Mouse (Mus musculus): ENCODE results near the gene Tent4a. TPM values are rescaled to one million over a fixed set of nuclear protein-coding genes. Genes with fewer than 3 reads are reported as not detected.

Tent4a gene
- polyA plus RNA-seq, 1 experiment from 2014 or later, result 6.4 TPM

DNA sequence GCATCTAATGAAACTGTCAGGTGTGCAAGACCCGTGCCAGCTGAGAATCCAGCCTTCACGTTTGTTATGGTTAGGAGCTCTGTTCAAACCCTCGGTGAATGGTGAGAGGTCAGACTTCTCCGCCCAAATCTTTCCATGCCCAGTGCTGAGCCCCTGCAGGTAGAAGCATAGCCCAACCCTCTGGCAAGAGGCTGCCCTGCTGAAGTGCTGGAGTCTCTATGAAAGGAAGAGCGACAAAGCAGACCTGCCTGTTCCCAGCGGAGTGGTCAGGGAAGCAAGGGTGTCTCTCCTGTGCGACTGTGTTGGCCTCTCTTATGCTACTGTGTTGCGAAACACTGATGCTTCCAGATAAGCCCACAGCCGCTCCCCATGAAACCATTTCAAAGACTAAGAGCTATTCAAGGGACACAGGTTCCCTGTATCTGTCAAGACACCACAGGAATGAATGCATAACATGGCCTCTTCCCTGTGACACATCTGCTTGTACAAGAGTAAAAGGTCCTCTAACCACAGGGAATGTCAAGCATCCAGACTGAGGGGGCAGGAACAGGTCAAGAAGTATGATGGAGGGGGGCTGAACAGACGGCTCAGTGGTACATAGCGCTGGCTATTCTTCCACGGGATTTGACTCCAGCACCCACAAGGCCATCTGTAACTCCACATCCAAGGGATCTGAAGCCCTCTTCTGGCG is 45.7 kb downstream of the Tent4a start:
- 35% methylated on average over 13 of the region's 13 CpGs for WGBS
- H3K4me1 ChIP-seq (ENCODE audit: control insufficient read depth, insufficient read depth, low read depth, low read length), result peaks cover 3% of the 10 kb centered on the region; the same call in 1 of the 2 replicates
- no peak overlapping the region for H3K4me3 ChIP-seq (ENCODE audit: low read length)
- no peaks in the 10 kb centered on the region for H3K36me3 ChIP-seq (ENCODE audit: control insufficient read depth, insufficient read depth, low read length)
- no peak overlapping the region for H3K27ac ChIP-seq (ENCODE audit: low read depth, low read length)
- H3K9me3 ChIP-seq (ENCODE audit: control insufficient read depth, low read length), result no peaks in the 10 kb centered on the region
- ATAC-seq, result no peak
- peak overlapping the region; percentile 49 for H3K4me2 ChIP-seq (ENCODE audit: low read length)
- no peak overlapping the region for H3K9ac ChIP-seq (ENCODE audit: low read depth, low read length)
- H3K27me3 ChIP-seq (replicated peaks; ENCODE audit: control insufficient read depth, insufficient read depth, low read length), result peaks cover 4% of the 10 kb centered on the region

DNA sequence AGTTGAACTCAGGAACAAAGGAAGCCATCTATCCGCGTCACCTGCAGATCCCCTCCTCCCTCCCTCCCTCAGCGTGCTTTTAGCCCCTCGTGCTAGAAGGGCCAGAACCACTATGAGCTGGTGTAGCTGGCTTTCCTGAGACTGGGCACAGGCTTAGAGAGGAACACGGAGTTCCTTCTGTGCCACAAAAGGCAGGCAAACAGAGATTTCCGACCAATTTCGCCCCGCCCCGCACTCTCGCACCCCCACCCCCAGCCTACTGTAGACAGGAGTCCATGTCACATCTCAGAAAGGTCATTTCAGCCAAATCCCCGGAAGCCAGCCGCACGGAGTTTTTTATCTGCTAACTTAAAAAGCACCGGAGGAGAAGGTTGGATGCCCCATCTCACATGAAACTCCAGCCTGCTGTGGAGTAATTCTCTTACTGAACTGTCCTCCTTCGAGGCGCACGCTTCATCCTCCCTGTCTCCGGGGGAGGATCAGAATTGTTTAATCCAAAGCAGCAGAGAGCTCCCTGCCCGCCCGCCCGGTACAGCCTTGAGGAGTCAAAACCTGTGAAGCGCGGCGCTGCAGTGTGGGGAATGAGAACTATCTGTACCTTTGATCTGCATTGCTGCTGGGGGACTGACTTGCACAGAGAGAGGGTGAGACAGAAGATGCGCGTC is 46.7 kb downstream of the Tent4a start:
- no peaks in the 10 kb centered on the region for H3K9me3 ChIP-seq (ENCODE audit: control insufficient read depth, low read length)
- H3K27ac ChIP-seq (ENCODE audit: low read depth, low read length), result no peak overlapping the region
- H3K36me3 ChIP-seq (ENCODE audit: control insufficient read depth, insufficient read depth, low read length), result no peaks in the 10 kb centered on the region
- peak overlapping the region; percentile 19; the same call in 1 of the 2 replicates for H3K4me3 ChIP-seq (ENCODE audit: low read length)
- peak; percentile 29 for ATAC-seq
- WGBS, result 2% methylated on average over 26 of the region's 26 CpGs
- H3K4me2 ChIP-seq (ENCODE audit: low read length), result peak overlapping the region; percentile 49
- H3K9ac ChIP-seq (ENCODE audit: low read depth, low read length), result peak overlapping the region; percentile 2; the same call in 1 of the 2 replicates
- H3K27me3 ChIP-seq (replicated peaks; ENCODE audit: control insufficient read depth, insufficient read depth, low read length), result peaks cover 7% of the 10 kb centered on the region
- peaks cover 3% of the 10 kb centered on the region; the same call in 1 of the 2 replicates for H3K4me1 ChIP-seq (ENCODE audit: control insufficient read depth, insufficient read depth, low read depth, low read length)

DNA sequence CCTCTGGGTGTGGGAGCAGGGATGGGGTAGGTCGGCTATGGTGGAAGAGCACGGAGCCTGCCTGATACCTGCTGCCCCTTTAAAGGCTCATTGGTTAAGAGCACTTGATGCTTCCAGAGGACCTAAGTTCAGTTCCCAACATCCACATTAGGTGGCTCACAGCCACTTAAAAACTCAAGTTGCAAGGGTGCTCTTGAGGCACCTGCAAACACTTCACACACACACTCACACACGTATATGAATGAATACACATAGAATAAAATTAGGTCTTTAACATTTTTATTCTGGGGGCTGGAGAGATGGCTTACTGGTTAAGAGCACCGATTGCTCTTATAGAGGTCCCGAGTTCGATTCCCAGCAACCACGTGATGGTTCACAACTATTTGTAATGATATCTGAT is 47.3 kb downstream of the Tent4a start:
- Histone ChIP-seq H3K4me1 (ENCODE audit: control insufficient read depth, insufficient read depth, low read depth, low read length) (peaks cover 4% of the 10 kb centered on the region), H3K36me3 (ENCODE audit: control insufficient read depth, insufficient read depth, low read length) (no peaks in the 10 kb centered on the region), H3K4me2 (ENCODE audit: low read length) (no peak overlapping the region), H3K27ac (ENCODE audit: low read depth, low read length) (no peak overlapping the region), H3K27me3 (replicated peaks; ENCODE audit: control insufficient read depth, insufficient read depth, low read length) (peaks cover 7% of the 10 kb centered on the region), H3K9ac (ENCODE audit: low read depth, low read length) (no peak overlapping the region), H3K9me3 (ENCODE audit: control insufficient read depth, low read length) (no peaks in the 10 kb centered on the region), H3K4me3 (ENCODE audit: low read length) (no peak overlapping the region)
- ATAC-seq, result no peak
- 88% methylated on average over 7 of the region's 7 CpGs for WGBS

DNA sequence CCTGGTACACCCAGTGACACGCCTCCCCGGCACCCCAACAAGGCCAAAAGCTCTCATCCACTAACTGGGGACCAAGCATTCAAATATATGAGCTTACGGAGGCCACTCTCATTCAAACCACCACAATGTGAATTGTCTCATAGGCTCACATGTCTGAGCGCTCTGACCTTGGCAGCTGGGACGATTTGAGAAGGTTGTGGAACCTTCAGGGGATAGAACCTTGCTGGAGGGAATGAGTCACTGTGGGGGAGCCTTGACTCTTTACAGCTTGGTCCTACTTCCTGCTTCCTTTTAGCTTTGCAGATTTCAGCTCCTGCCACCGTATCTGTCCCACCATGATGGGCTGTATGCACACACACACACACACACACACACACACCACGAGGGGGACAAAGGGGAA is 48.6 kb downstream of the Tent4a start:
- no peak for ATAC-seq
- H3K4me2 ChIP-seq (ENCODE audit: low read length), result no peak overlapping the region
- no peak overlapping the region for H3K9ac ChIP-seq (ENCODE audit: low read depth, low read length)
- peaks cover 7% of the 10 kb centered on the region for H3K27me3 ChIP-seq (replicated peaks; ENCODE audit: control insufficient read depth, insufficient read depth, low read length)
- no peak overlapping the region for H3K27ac ChIP-seq (ENCODE audit: low read depth, low read length)
- peaks cover 17% of the 10 kb centered on the region for H3K4me1 ChIP-seq (ENCODE audit: control insufficient read depth, insufficient read depth, low read depth, low read length)
- no peaks in the 10 kb centered on the region for H3K36me3 ChIP-seq (ENCODE audit: control insufficient read depth, insufficient read depth, low read length)
- no peak overlapping the region for H3K4me3 ChIP-seq (ENCODE audit: low read length)
- no peaks in the 10 kb centered on the region for H3K9me3 ChIP-seq (ENCODE audit: control insufficient read depth, low read length)
- 71% methylated on average over 7 of the region's 7 CpGs for WGBS

DNA sequence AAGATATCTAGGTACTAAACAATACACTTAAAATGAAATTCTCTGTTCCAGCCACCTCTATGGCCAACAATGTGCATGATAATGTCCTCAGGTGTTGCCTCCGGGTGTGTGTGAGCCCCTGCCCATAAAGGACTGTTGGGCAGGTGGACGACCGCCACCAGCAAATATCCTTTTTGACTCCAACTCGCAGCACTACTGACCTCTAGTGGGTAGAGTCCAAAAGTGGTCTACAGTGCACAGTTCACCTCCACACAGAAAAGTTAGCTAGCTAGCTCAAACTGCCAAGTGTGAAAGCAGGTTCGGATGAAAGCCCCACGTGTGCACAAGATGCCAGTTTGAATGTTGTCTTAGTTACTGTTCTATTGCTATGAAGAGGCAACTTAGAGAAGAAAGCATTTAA is 49.1 kb downstream of the Tent4a start:
- ATAC-seq, result peak; percentile 32; the same call in 1 of the 2 replicates
- Histone ChIP-seq H3K4me3 (ENCODE audit: low read length) (no peak overlapping the region), H3K4me2 (ENCODE audit: low read length) (no peak overlapping the region), H3K9ac (ENCODE audit: low read depth, low read length) (no peak overlapping the region), H3K4me1 (ENCODE audit: control insufficient read depth, insufficient read depth, low read depth, low read length) (peaks cover 18% of the 10 kb centered on the region), H3K36me3 (ENCODE audit: control insufficient read depth, insufficient read depth, low read length) (no peaks in the 10 kb centered on the region), H3K9me3 (ENCODE audit: control insufficient read depth, low read length) (no peaks in the 10 kb centered on the region), H3K27me3 (replicated peaks; ENCODE audit: control insufficient read depth, insufficient read depth, low read length) (peaks cover 7% of the 10 kb centered on the region), H3K27ac (ENCODE audit: low read depth, low read length) (no peak overlapping the region)
- WGBS, result 12% methylated on average over 6 of the region's 6 CpGs

DNA sequence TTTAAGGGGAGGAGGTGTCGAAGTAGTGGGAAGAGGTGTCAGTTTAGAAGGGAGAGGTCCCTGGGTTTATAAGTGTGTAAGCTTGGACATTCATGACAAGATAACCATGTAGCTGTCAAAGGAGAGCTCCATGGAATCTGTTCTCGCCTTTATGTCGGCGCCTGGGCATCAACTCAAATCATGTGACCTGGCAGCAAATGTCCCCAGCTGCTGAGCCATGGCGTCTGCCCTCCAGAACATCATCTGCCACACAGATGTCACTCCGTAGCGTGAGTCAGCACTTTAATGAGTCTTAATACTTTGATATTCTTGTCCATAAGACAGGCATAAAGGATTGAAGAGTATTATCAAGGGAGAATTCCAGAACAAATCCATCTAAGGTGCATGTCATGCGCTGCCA is 51.7 kb downstream of the Tent4a start:
- peak overlapping the region; percentile 71 for H3K4me2 ChIP-seq (ENCODE audit: low read length)
- H3K4me1 ChIP-seq (ENCODE audit: control insufficient read depth, insufficient read depth, low read depth, low read length), result peaks cover 14% of the 10 kb centered on the region
- H3K4me3 ChIP-seq (ENCODE audit: low read length), result no peak overlapping the region
- H3K27me3 ChIP-seq (replicated peaks; ENCODE audit: control insufficient read depth, insufficient read depth, low read length), result peaks cover 8% of the 10 kb centered on the region
- H3K9me3 ChIP-seq (ENCODE audit: control insufficient read depth, low read length), result no peaks in the 10 kb centered on the region
- WGBS, result 29% methylated on average over 8 of the region's 8 CpGs
- H3K9ac ChIP-seq (ENCODE audit: low read depth, low read length), result no peak overlapping the region
- no peak overlapping the region for H3K27ac ChIP-seq (ENCODE audit: low read depth, low read length)
- H3K36me3 ChIP-seq (ENCODE audit: control insufficient read depth, insufficient read depth, low read length), result no peaks in the 10 kb centered on the region
- no peak for ATAC-seq

DNA sequence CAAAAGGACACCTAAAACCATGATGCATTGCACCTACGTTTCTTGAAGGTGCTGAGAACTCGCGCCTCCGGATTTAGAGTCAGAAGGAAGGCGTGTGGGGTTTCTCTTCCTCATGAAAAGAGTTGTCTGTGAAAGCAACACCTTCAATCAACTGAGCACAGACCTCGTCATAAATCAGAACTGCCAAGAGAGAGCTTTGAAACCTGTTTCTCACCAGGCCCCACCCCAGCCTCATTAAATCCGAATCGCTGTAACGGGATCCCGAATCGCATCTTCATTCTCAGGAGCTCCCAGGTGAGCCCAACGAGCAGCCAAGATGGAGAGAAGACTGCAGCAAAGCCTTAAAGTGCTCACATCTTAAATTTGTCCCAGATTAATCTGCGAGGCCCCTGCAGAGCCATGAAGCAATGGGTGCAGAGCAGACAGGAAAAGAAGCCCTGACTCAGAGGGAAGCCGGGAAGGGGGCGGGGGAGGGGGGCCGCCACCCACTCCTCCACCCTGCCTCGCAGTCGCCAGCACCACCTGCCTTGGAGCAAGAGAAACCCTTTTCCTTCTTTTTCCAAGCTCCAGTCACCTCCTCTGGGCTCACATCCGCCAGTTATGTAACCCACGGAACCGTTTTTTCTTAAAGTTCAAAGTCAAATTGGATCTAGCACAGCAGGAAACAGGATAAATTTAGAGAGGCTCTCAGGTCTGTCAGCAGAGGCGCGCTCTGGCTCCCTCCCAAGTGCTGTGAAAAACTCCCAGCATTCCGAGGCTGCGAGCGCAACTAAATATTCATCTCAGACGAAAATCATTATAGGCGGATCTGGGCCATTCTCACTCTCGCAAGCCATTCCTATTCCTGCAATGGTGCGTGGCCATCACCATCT is 52.5 kb downstream of the Tent4a start:
- peaks cover 14% of the 10 kb centered on the region for H3K4me1 ChIP-seq (ENCODE audit: control insufficient read depth, insufficient read depth, low read depth, low read length)
- ATAC-seq, result peak; percentile 63
- H3K9me3 ChIP-seq (ENCODE audit: control insufficient read depth, low read length), result no peaks in the 10 kb centered on the region
- 2% methylated on average over 30 of the region's 30 CpGs for WGBS
- peaks cover 8% of the 10 kb centered on the region for H3K27me3 ChIP-seq (replicated peaks; ENCODE audit: control insufficient read depth, insufficient read depth, low read length)
- peak overlapping the region; percentile 71 for H3K4me2 ChIP-seq (ENCODE audit: low read length)
- no peak overlapping the region for H3K27ac ChIP-seq (ENCODE audit: low read depth, low read length)
- peak overlapping the region; percentile 55 for H3K9ac ChIP-seq (ENCODE audit: low read depth, low read length)
- no peaks in the 10 kb centered on the region for H3K36me3 ChIP-seq (ENCODE audit: control insufficient read depth, insufficient read depth, low read length)
- peak overlapping the region; percentile 38 for H3K4me3 ChIP-seq (ENCODE audit: low read length)

DNA sequence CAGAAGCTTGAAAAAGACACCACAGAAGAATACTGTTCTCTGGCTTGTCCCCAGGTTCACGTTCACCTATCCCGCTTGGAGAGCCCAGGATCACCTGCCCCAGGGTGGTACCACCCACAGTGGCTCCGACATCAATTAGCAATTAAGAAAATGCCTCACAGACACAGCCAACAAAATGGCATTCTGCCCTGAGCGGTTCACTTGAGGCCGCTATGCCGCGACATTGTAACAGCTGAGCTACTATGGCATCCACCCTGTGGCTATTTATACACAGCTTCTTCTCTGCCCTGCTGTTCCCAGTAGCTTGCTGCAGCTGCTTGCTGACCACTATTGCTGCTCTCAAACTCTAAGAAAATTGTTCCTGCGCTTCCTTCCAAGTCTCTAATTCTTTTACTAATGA is 53.4 kb downstream of the Tent4a start:
- H3K36me3 ChIP-seq (ENCODE audit: control insufficient read depth, insufficient read depth, low read length), result no peaks in the 10 kb centered on the region
- H3K4me3 ChIP-seq (ENCODE audit: low read length), result no peak overlapping the region
- H3K4me1 ChIP-seq (ENCODE audit: control insufficient read depth, insufficient read depth, low read depth, low read length), result peaks cover 14% of the 10 kb centered on the region
- H3K27me3 ChIP-seq (replicated peaks; ENCODE audit: control insufficient read depth, insufficient read depth, low read length), result peaks cover 8% of the 10 kb centered on the region
- peak; percentile 35; the same call in 1 of the 2 replicates for ATAC-seq
- no peak overlapping the region for H3K9ac ChIP-seq (ENCODE audit: low read depth, low read length)
- H3K9me3 ChIP-seq (ENCODE audit: control insufficient read depth, low read length), result no peaks in the 10 kb centered on the region
- peak overlapping the region; percentile 71 for H3K4me2 ChIP-seq (ENCODE audit: low read length)
- no peak overlapping the region for H3K27ac ChIP-seq (ENCODE audit: low read depth, low read length)
- 4% methylated on average over 8 of the region's 8 CpGs for WGBS

DNA sequence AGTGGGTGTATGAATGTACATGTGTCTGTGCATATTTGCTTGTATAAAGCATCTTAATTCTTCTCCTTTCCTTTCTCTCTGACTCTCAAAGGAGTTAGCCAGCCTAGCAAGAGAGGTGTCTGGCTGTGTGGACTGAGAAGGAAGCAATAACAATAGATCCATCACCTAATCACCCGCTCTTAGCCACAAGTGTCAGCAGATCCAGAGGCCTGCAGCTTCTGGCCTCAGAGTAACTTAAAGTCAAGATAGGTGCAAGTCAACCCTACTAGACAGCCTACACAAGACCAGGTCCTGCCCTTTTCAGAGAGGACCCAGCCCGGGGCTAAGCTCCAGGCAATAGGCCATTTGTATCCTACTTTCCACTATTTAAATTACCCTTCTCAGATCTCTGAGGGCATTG is 54.5 kb downstream of the Tent4a start:
- Histone ChIP-seq H3K9me3 (ENCODE audit: control insufficient read depth, low read length) (no peaks in the 10 kb centered on the region), H3K4me3 (ENCODE audit: low read length) (no peak overlapping the region), H3K36me3 (ENCODE audit: control insufficient read depth, insufficient read depth, low read length) (no peaks in the 10 kb centered on the region), H3K4me2 (ENCODE audit: low read length) (no peak overlapping the region), H3K27me3 (replicated peaks; ENCODE audit: control insufficient read depth, insufficient read depth, low read length) (peaks cover 8% of the 10 kb centered on the region), H3K4me1 (ENCODE audit: control insufficient read depth, insufficient read depth, low read depth, low read length) (peaks cover 14% of the 10 kb centered on the region), H3K27ac (ENCODE audit: low read depth, low read length) (no peak overlapping the region), H3K9ac (ENCODE audit: low read depth, low read length) (no peak overlapping the region)
- WGBS, result 89% methylated on average over 2 of the region's 2 CpGs
- ATAC-seq, result no peak
